Mouse (Mus musculus): ENCODE data around the gene Scgb2b27. TPM values are rescaled to one million over a fixed set of nuclear protein-coding genes. Genes with fewer than 3 reads are reported as not detected.

Gene Scgb2b27
- polyA plus RNA-seq (2021; fragmentation: Nextera tagmentation) = not detected in 2 replicates
- long read RNA-seq, experiment 1 = 0 reads
- long read RNA-seq, experiment 2 = 0 reads

DNA sequence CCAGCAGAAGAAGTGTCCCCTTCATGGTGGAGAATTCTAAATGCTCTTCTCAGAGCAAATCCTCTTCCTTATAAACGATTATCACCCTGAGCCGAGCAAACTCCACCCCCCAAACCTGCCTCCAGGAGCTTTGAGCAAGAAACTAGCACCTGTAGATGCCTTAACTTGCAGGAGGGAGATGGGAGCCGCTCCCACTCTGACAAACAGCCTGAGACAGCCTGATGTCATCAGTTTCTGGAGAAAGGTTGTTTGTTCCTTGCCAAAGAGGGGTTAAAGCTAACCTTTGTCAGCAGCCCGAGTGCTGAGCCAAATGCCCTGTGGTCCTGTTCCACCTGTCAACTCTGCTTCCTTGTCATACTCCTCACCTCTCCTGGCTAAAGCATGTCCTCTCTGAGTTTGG lies at the start of gene Scgb2b27:
Gene Scgb2b27 (minus strand): TSS at position 101 of the 400 bp plus-strand sequence.

DNA sequence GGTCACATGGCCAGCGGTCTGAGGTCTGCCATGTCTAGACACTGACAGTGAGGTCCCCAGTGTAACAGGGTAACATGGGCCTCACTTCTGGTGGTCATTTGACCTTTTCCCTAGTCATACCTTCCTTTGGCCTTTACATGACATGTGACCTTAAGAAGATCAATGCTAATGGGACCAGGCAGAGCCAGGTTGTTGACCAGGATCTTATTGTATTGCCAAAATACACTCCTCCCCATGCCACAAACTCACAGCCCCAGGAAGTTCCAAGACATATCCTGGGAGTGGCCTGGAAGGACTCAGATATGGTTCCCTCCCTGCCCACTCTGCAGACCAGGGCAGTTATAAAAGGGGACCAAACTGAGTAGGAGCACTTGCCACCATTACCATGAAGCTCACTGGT lies 7.4 kb upstream of the Scgb2b27 start, which contains the start of gene Scgb1b27:
Gene Scgb1b27 (plus strand): TSS at position 301 of the 400 bp plus-strand sequence.

Other genes starting within 250 kb of the Scgb2b27 start
- gene Scgb2b26, start 68.9 kb downstream of the Scgb2b27 start, polyA plus RNA-seq (2021; fragmentation: Nextera tagmentation) = not detected in 2 replicates
- gene Scgb1b27, start 7.5 kb upstream of the Scgb2b27 start, polyA plus RNA-seq (2021; fragmentation: Nextera tagmentation) = not detected in 2 replicates
- not detected in 2 replicates for gene Scgb1b30, start 81.5 kb upstream of the Scgb2b27 start, polyA plus RNA-seq (2021; fragmentation: Nextera tagmentation)
- gene Wtip, start 119.3 kb upstream of the Scgb2b27 start, polyA plus RNA-seq (2021; fragmentation: Nextera tagmentation) = 0.43 and 0.93 TPM in 2 replicates
- gene Uba2, start 155.7 kb upstream of the Scgb2b27 start, polyA plus RNA-seq (2021; fragmentation: Nextera tagmentation) = 90.1 and 97.0 TPM in 2 replicates
- gene Pdcd2l, start 182.7 kb upstream of the Scgb2b27 start, polyA plus RNA-seq (2021; fragmentation: Nextera tagmentation) = 34.4 and 35.4 TPM in 2 replicates
- 664 and 694 TPM in 2 replicates for gene Gpi1, start 216.4 kb upstream of the Scgb2b27 start, polyA plus RNA-seq (2021; fragmentation: Nextera tagmentation)
- gene Gm6096, start 237.1 kb upstream of the Scgb2b27 start, polyA plus RNA-seq (2021; fragmentation: Nextera tagmentation) = not detected in 2 replicates

All from layer of hippocampus, adult 6 months (tissue).